Mouse (Mus musculus): ENCODE measurements around the gene Copz2.
"Not testable (repeated sequence)": the region's sequence is repeated elsewhere in the genome, so short reads cannot be mapped to it uniquely, and the experiment has no call there.

The Copz2 gene

DNA sequence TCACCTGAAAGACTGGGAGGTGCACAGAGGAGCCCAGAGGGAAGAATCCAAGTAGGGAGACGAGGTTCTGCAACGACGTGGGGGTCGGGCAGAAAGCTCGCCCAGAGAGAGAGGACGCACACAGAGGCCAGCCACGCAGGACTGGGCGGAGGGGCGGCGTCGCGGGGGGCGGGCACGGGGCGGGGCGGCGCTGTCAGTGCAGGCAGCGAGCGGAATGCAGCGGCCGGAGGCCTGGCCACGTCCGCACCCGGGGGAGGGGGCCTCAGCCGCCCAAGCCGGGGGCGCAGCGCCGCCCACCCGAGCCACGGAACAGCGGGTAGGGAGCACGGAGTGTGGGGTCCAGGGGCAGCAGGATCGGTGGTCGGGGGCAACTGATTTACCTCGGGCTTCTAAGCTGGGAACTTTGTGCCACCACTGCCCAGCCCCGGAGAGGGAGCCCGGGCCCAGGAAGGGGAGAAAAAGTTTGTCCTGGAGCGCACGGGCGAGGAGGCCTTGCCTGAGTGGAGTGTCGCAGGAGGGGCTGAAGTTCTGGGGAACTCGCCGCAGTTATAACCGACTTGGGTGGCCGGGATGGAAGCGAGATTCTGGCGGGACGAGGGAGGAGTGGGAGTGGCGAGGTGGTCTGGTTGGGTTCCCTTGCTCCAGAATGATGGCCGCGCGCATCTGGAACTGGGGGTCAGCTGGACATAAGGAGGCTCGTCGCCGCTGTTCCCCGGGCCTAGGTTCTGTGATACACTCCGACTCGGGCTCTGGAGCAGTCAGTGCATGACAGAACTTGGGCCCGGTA is at the start of gene Copz2:
Copz2 (plus strand) TSS at position 190 of the 787 bp plus-strand sequence.
- DNase-seq (ENCODE audit: low read depth, low spot score) = peak; percentile 26

DNA sequence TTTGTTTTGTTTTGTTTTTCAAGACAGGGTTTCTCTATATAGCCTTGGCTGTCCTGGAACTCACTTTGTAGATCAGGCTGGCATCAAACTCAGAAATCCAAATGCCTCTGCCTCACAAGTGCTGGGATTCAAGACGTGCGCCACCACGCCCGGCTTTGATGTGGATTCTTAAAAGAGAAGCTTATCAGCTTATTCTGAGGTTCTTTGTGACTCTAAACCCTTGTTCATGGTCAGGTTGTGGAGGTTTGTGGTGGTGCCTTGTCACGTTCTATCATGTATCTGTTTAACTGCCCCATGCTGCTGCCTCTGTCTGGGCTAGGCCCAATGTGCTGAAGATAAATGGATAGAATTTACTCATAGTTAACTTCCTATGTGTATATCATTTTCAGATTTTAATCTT is 44.1 kb upstream of the Copz2 start:
- no peak for DNase-seq (ENCODE audit: low read depth, low spot score)

GRCm38 (mm10) chr11:96808066-96808465 is 41.6 kb upstream of the Copz2 start:
- peak; percentile 70 for DNase-seq (ENCODE audit: low read depth, low spot score)

GRCm38 (mm10) chr11:96809562-96810235 is 40.0 kb upstream of the Copz2 start:
- DNase-seq (ENCODE audit: low read depth, low spot score) = no peak

DNA sequence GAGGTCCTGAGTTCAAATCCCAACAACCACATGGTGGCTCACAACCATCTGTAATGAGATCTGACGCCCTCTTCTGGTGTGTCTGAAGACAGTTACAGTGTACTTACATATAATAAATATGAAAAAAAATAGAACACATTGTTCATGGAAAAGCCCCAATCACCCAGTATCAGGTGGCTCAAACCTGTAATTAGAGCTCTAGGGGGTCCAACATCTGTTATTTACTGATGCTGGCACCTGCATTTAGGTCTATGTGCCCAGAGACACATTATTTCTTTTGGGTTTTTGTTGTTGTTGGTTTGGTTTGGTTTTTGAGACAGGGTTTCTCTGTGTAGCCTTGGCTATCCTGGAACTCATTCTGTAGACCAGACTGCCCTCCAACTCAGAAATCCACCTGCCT is 38.5 kb upstream of the Copz2 start:
- DNase-seq (ENCODE audit: low read depth, low spot score) = not testable (repeated sequence)

DNA sequence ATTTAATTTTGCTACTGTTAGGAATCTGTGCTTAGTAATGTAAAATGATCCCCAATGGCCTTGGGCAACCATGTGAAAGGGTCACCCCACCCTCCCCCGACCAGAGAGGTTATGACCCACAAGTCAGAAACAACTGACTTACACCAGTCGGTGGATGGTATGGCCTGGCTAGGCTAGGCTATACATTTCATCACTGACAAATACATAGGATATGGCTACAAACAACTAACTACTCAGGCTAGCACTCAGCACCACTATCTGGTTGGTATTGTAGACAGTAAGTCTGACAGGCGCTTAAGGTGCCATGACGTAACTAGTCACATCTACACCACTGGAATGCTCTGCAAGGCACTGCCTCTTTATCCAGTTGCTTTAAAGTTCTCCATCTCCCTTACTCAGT is 36.2 kb upstream of the Copz2 start:
- no peak for DNase-seq (ENCODE audit: low read depth, low spot score)

GRCm38 (mm10) chr11:96813920-96814319 is 35.8 kb upstream of the Copz2 start:
- no peak for DNase-seq (ENCODE audit: low read depth, low spot score)

DNA sequence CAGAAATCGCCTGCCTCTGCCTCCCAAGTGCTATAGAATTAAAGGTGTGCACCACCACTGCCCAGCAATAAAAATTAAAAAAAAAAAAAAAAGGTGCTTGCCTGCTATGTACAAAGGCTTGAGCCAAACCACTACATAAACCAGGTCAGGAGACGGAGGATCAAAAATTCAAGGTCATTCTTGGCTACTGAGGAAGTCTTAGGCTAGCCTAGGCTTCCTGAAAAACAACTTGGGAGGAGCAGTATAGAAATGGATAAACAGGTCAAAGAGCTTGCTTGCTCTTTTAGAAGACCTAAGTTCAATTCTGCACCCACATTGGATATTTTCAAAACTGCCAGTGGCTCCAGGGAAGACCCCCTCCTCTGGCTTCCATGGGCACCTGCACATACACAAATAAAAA is 35.2 kb upstream of the Copz2 start:
- no peak for DNase-seq (ENCODE audit: low read depth, low spot score)

DNA sequence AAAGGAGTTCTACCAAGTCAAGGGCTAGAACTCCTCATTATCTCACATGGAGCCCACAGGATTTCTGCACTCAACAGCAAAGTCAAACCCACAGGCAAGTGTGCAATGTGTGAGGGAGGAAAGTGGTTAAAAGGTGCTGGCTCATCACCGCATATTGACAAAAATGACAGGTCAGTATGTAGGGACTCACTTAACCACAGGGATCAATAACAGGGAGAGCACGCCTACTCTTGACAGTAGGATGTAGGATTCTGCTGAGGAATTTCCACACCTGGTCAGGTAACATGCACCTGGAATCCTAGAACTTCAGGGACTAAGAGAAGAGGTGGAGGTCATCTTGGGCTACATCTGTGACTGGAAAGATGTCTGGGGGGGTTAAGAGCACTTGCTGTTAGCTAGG is 33.8 kb upstream of the Copz2 start:
- DNase-seq (ENCODE audit: low read depth, low spot score) = no peak

DNA sequence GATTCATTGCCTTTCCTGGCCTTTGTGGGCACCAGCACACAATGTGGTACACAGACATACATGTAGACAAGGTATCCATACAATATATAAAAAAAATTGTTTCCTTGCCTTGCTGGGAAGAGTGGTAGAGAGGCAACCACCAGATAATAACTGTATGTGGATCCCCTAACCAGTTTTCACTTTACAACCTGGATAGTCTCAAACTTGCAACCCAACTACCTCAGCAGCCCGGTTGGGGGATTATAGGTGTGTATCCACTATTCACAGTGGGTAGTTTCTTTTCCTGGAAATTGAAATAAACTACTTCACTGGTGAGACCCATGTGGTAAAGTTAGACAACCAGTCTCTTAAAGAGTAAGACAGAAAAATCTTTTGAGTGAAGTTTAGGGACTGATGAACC is 33.2 kb upstream of the Copz2 start:
- DNase-seq (ENCODE audit: low read depth, low spot score) = no peak

- DNase-seq (ENCODE audit: low read depth, low spot score) = no peak
Observed at GRCm38 (mm10) chr11:96816979-96817378, 32.7 kb upstream of the Copz2 start.

- no peak for DNase-seq (ENCODE audit: low read depth, low spot score)
Observed at GRCm38 (mm10) chr11:96818128-96818710, 31.5 kb upstream of the Copz2 start.

- DNase-seq (ENCODE audit: low read depth, low spot score) = no peak
Observed at GRCm38 (mm10) chr11:96821956-96822355, 27.7 kb upstream of the Copz2 start.

- peak; percentile 90 for DNase-seq (ENCODE audit: low read depth, low spot score)
Observed at GRCm38 (mm10) chr11:96822675-96823470, 26.8 kb upstream of the Copz2 start.

DNA sequence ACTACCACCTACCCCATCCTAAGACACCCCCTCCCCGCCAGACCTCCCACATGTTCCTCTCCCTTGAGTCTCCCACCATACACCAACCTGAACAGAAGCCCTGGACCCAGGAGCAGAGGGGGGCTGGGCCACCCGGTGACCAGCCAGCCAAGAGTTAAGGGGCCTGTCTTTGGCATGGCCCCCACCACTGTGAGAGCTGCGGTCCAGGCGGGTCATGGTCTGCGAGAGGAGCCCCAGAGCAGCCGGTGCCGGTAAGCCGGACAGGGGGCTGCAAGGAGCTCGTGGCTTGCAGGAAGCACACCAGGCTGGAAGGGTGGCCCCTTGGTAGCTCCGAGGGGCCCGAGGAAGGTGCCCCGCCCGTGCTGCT is 26.2 kb upstream of the Copz2 start:
- no peak for DNase-seq (ENCODE audit: low read depth, low spot score)

DNA sequence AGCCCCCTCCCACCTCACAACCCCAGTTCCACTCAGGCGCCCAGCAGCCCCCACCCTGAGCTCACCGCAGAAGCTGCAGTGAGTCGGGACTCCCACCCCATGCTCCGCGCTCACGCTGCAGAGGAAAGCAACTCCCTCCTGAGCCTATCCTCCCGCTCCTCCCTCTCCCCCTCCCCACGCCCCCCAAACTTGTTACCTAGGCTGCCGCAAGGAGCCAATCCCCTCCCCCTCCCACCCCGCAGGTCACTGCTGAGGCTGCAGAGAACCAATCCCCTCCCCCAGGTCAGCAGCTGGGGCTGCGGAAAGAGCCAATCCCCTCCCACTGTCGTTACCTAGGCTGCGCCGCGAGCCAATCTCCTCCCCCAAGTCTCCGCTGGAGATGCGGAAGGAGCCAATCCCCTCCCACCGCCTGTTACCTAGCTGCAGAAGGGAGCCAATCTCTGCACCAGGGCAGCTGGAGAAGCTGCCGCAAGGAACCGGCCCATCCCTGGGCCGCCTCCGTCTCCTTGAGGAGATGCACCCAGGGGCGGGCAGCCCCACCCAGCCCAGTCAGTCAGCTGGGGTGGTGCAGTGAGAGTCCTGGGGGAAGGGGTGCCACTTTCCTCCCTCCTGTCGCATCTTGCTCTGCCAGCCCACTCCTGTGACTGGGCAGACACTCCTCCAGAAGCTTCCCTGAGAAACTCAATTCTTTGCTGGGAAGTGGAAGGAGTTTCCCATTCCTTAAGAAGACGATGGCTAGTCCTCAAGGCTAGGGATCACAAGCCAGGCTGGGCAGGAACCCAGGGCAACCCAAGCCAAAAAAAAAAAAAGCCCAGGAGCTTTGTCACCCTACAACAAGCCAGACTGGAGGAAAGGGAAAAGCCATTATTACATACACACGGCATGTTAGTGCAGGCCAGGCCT is 25.5 kb upstream of the Copz2 start:
- peak; percentile 99 for DNase-seq (ENCODE audit: low read depth, low spot score)

GRCm38 (mm10) chr11:96824783-96825495 is 24.7 kb upstream of the Copz2 start:
- DNase-seq (ENCODE audit: low read depth, low spot score) = no peak

DNA sequence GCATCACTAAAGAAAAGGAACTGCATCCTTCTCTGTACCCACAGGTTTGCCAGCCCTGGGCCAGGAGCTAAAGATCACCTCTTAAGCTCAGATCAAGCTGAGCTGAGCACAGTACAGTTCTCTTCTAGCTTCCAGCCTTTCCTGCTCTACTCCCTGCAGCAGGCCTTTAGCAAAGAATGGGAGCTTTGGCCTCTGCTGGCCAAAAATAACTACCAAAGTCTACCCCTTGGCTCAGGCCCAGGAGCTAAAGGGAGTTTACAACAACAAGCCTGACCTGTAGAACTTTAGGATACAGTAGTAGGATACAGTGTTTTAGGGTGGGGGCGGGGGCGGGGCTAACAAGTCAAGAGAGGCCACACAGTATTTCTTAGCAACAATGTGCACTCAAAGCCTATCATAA is 23.2 kb upstream of the Copz2 start:
- no peak for DNase-seq (ENCODE audit: low read depth, low spot score)

DNA sequence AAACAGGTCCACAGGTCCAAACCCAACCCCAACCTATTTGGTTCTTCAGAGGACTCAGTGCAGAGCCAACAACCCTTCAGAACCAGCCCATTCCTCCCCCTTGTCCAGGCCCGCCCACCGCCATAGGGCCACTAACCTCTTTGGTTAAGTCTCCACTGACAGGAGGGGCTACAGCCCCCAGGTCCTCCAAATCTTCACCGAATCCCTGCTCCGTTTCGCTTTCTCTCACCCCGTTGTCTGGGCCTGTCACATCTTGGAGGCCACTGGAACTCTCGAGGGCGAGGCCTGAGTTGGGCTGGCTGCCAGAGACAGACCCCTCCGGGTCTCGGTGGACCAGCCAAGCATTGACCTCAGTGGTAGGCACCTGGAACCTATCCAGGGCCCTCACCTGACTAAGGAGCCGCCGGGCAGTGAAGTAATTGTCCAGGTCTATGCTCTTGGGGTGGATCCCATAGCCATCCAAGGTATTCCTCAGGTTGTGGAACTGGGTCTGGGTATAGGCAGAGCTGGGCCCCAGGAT is 22.5 kb upstream of the Copz2 start:
- no peak for DNase-seq (ENCODE audit: low read depth, low spot score)

GRCm38 (mm10) chr11:96827917-96828316 is 21.8 kb upstream of the Copz2 start:
- DNase-seq (ENCODE audit: low read depth, low spot score) = no peak
